Mouse (Mus musculus) MEL (cell line): ENCODE measurements around the gene Sdccag8.

Experiments used
- CTCF ChIP-seq, 3 experiments: IDR thresholded peaks in 2 of 3; conservative IDR thresholded peaks in 1 of 3; 2 replicates each; pipeline ENCODE4 v1.5.1; 2011 to 2012; ENCODE audit warnings: low read length in 3 of 3, low read depth in 2 of 3, mild to moderate bottlenecking in 2 of 3, improper control_type of control experiment in 1 of 3, inconsistent platforms in 1 of 3, mixed read lengths in 1 of 3, moderate library complexity in 1 of 3; ENCODE audit not compliant: control insufficient read depth in 1 of 3, insufficient read depth in 1 of 3, poor library complexity in 1 of 3, severe bottlenecking in 1 of 3
- EP300 ChIP-seq, 2 experiments: IDR thresholded peaks; 2 replicates each; pipeline ENCODE4 v1.6.1; 2011; ENCODE audit warnings: improper control_type of control experiment in 2 of 2, low read length in 2 of 2, low read depth in 1 of 2, mild to moderate bottlenecking in 1 of 2
- MAZ ChIP-seq: IDR thresholded peaks from 2 replicates; pipeline ENCODE4 v1.6.1; 2012; ENCODE audit warnings: low read depth, mild to moderate bottlenecking, inconsistent platforms, low read length, improper control_type of control experiment
- NRF1 ChIP-seq: IDR thresholded peaks from 2 replicates; pipeline ENCODE4 v1.6.1; 2014; ENCODE audit warnings: low read depth, mild to moderate bottlenecking, inconsistent platforms, low read length, improper control_type of control experiment, moderate library complexity; ENCODE audit not compliant: poor library complexity, insufficient read depth, severe bottlenecking
- POLR2AphosphoS2 ChIP-seq: IDR thresholded peaks from 2 replicates; pipeline ENCODE4 v1.6.1; 2011; ENCODE audit warnings: low read length, improper control_type of control experiment
- POLR2AphosphoS5 ChIP-seq: IDR thresholded peaks from 2 replicates; pipeline ENCODE4 v1.6.1; 2012; ENCODE audit warnings: low read depth, borderline replicate concordance, mild to moderate bottlenecking, inconsistent platforms, low read length, moderate library complexity, mixed read lengths
- SMC3 ChIP-seq: IDR thresholded peaks from 2 replicates; pipeline ENCODE4 v1.6.1; 2011; ENCODE audit warnings: low read depth, low read length, improper control_type of control experiment
- TCF12 ChIP-seq: IDR thresholded peaks from 2 replicates; pipeline ENCODE4 v1.6.1; 2014; ENCODE audit warnings: low read depth, mild to moderate bottlenecking, inconsistent platforms, low read length, improper control_type of control experiment, moderate library complexity

GRCm38 (mm10) chr1:176929710-176930109, 115.2 kb downstream of the Sdccag8 start:
- no peak for TF ChIP-seq CTCF (IDR thresholded peaks at IDR 0.05 in 2 of 3, conservative IDR thresholded peaks at IDR 0.05 in 1 of 3; ENCODE audit: control insufficient read depth in 1 of 3, insufficient read depth in 1 of 3, low read depth in 2 of 3, low read length in 3 of 3, poor library complexity in 1 of 3, severe bottlenecking in 1 of 3)
- no peak for TF ChIP-seq EP300 (IDR thresholded peaks at IDR 0.05; ENCODE audit: low read depth in 1 of 2, low read length in 2 of 2)
- no peak for TF ChIP-seq MAZ
- no peak for TF ChIP-seq NRF1
- no peak for TF ChIP-seq TCF12
- no peak for TF ChIP-seq POLR2AphosphoS5
- no peak for TF ChIP-seq SMC3
- no peak for TF ChIP-seq POLR2AphosphoS2
